In the genomic region with DNA sequence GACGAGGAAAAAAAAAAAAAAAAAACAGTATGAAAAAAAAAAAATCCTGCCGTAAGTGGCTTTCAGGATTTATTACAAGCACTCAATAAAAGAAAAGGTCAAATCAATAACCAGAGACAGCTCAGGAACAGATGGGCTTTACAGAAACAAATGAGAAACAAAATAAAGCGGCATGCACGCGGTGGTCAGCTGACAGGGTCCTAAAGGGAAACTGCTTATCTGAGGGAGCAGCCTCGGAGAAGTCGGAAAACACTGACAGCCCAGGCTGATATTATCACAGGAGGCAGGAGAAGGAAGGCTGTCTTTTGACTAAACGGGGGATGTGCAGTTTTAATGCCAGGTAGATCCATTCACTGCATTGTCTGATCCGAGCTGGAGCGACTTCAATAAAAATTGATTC, we compare ENCODE assay signal across 9 mouse cellular contexts.
DNase-seq lines count a peak whose midpoint lies in the region; ATAC-seq lines count a peak whose summit lies in the region.
"Had no signal": no experiment of that assay in that cellular context is flagged by ENCODE, and none has a peak within 500 bp of the region (broad histone marks: within the 10 kb centered on the region; RNA-seq: fewer than 3 reads in every experiment).

No protein-coding gene starts in this region.

- no peak for DNase-seq in kidney, adult 18-20 months
- no peak for DNase-seq in ovary, postnatal 14 days (ENCODE audit: low spot score)
- no peak for DNase-seq in left cerebral cortex, postnatal 36 days (ENCODE audit: low spot score in 2 of 2)
- no peak for DNase-seq in layer of hippocampus, adult 9-10 months (ENCODE audit: low spot score)

- 0 out of 2 replicates have a peak overlapping the region, but pooled peaks have one; percentile 35 for H3K27ac ChIP-seq in kidney, embryonic 16.5 days (ENCODE audit: low read length)
- peak overlapping the region; percentile 10; the same call in 1 of the 2 replicates for H3K27ac ChIP-seq in forebrain, embryonic 16.5 days (ENCODE audit: low read length)
- H3K27ac ChIP-seq in limb, embryonic 12.5 days, result no peak overlapping the region
- no peak overlapping the region for H3K27ac ChIP-seq in neural tube, embryonic 14.5 days (ENCODE audit: low read depth, low read length)

- WGBS in kidney, embryonic 16.5 days, result 17% methylated on average over 10 of the region's 10 CpGs
- 49% methylated on average over 10 of the region's 10 CpGs for WGBS in forebrain, embryonic 16.5 days
- 38% methylated on average over 10 of the region's 10 CpGs for WGBS in limb, embryonic 12.5 days
- 28% methylated on average over 10 of the region's 10 CpGs for WGBS in neural tube, embryonic 14.5 days

- H3K4me3 ChIP-seq in kidney, embryonic 16.5 days (ENCODE audit: low read length), result peak overlapping the region; percentile 39
- H3K4me3 ChIP-seq in forebrain, embryonic 16.5 days (replicated peaks; ENCODE audit: low read length), result peak overlapping the region; percentile 33
- peak overlapping the region; percentile 26 for H3K4me3 ChIP-seq in limb, embryonic 12.5 days (replicated peaks)
- H3K4me3 ChIP-seq in neural tube, embryonic 14.5 days (ENCODE audit: low read depth, low read length), result peak overlapping the region; percentile 36
- H3K4me3 ChIP-seq: myocyte had no signal

- H3K9ac ChIP-seq in kidney, embryonic 16.5 days (replicated peaks; ENCODE audit: low read length), result peak overlapping the region; percentile 32; the same call in 1 of the 2 replicates
- H3K9ac ChIP-seq in forebrain, embryonic 16.5 days (replicated peaks; ENCODE audit: low read depth, low read length), result 0 out of 2 replicates have a peak overlapping the region, but pooled peaks have one; percentile 11
- H3K9ac ChIP-seq in limb, embryonic 12.5 days (replicated peaks), result no peak overlapping the region
- H3K9ac ChIP-seq in neural tube, embryonic 14.5 days (replicated peaks; ENCODE audit: low read depth, low read length), result peak overlapping the region; percentile 37; the same call in 1 of the 2 replicates

- H3K36me3 ChIP-seq in kidney, embryonic 16.5 days (ENCODE audit: insufficient read depth, low read length), result peaks cover 29% of the 10 kb centered on the region
- H3K36me3 ChIP-seq in forebrain, embryonic 16.5 days (ENCODE audit: control insufficient read depth, insufficient read depth), result peaks cover 5% of the 10 kb centered on the region
- H3K36me3 ChIP-seq in limb, embryonic 12.5 days, result peaks cover 39% of the 10 kb centered on the region
- H3K36me3 ChIP-seq in neural tube, embryonic 14.5 days (ENCODE audit: control insufficient read depth, insufficient read depth, low read length), result peaks cover 6% of the 10 kb centered on the region; the same call in 1 of the 2 replicates

- H3K4me1 ChIP-seq in kidney, embryonic 16.5 days (ENCODE audit: insufficient read depth, low read length), result 0 out of 2 replicates have a peak, but pooled peaks cover 17% of the 10 kb centered on the region
- no peaks in the 10 kb centered on the region; the same call in 1 of the 2 replicates for H3K4me1 ChIP-seq in forebrain, embryonic 16.5 days (replicated peaks; ENCODE audit: control insufficient read depth, insufficient read depth, low read length)
- H3K4me1 ChIP-seq in limb, embryonic 12.5 days (replicated peaks), result peaks cover 17% of the 10 kb centered on the region
- H3K4me1 ChIP-seq in neural tube, embryonic 14.5 days (ENCODE audit: control insufficient read depth, insufficient read depth, low read length), result no peaks in the 10 kb centered on the region

- peaks cover 7% of the 10 kb centered on the region; the same call in 1 of the 2 replicates for H3K9me3 ChIP-seq in kidney, embryonic 16.5 days (ENCODE audit: low read length)
- no peaks in the 10 kb centered on the region for H3K9me3 ChIP-seq in forebrain, embryonic 16.5 days (ENCODE audit: control insufficient read depth, low read length)
- H3K9me3 ChIP-seq in limb, embryonic 12.5 days, result no peaks in the 10 kb centered on the region
- no peaks in the 10 kb centered on the region for H3K9me3 ChIP-seq in neural tube, embryonic 14.5 days (ENCODE audit: control insufficient read depth, low read length)

- no peaks in the 10 kb centered on the region for H3K27me3 ChIP-seq in kidney, embryonic 16.5 days (ENCODE audit: insufficient read depth, low read length)
- no peaks in the 10 kb centered on the region for H3K27me3 ChIP-seq in forebrain, embryonic 16.5 days (replicated peaks; ENCODE audit: control insufficient read depth, insufficient read depth, low read length)
- no peaks in the 10 kb centered on the region for H3K27me3 ChIP-seq in limb, embryonic 12.5 days
- H3K27me3 ChIP-seq in neural tube, embryonic 14.5 days (ENCODE audit: control insufficient read depth, insufficient read depth, low read length), result no peaks in the 10 kb centered on the region

- intact Hi-C loops in left cerebral cortex, postnatal 36 days (cut with DNase I), result no loop called here

- H3K4me2 ChIP-seq in kidney, embryonic 16.5 days (replicated peaks; ENCODE audit: low read depth, low read length), result peak overlapping the region; percentile 60
- peak overlapping the region; percentile 40 for H3K4me2 ChIP-seq in forebrain, embryonic 16.5 days (ENCODE audit: low read length)
- H3K4me2 ChIP-seq in limb, embryonic 12.5 days, result peak overlapping the region; percentile 51
- H3K4me2 ChIP-seq in neural tube, embryonic 14.5 days (ENCODE audit: low read depth, low read length), result peak overlapping the region; percentile 56

- ATAC-seq in kidney, embryonic 16.5 days (ENCODE audit: low FRiP score, low TSS enrichment), result no peak
- peak; percentile 38; the same call in 1 of the 2 replicates for ATAC-seq in forebrain, embryonic 16.5 days
- ATAC-seq in limb, embryonic 12.5 days (ENCODE audit: insufficient number of reproducible peaks, insufficient read depth, low FRiP score, low TSS enrichment, low read depth), result no peak
- peak; percentile 77 for ATAC-seq in neural tube, embryonic 14.5 days (ENCODE audit: low read depth)

Comparison
In these comparisons a context has a peak if more than half of its experiments do, and no peak if none do; other contexts are left out.
1. ATAC-seq: peak in forebrain, embryonic 16.5 days (single experiment) and neural tube, embryonic 14.5 days (single experiment); none in kidney, embryonic 16.5 days (single experiment) and limb, embryonic 12.5 days (single experiment).
2. H3K27ac ChIP-seq: peak in kidney, embryonic 16.5 days (single experiment) and forebrain, embryonic 16.5 days (single experiment); none in limb, embryonic 12.5 days (single experiment) and neural tube, embryonic 14.5 days (single experiment).
3. Peak in every context shown above with its lines, with median percentiles within 50 percentile points of each other: H3K4me2 ChIP-seq and H3K4me3 ChIP-seq.